Mouse (Mus musculus) kidney, postnatal 25 days (tissue): ENCODE measurements around the gene Ambp.
A peak's percentile ranks its signal among the peaks of the same experiment; 100 is the strongest.

Source experiments
- DNase-seq, 2 experiments: peaks; one replicate each; pipeline ENCODE4 v3.0.0; 2021; ENCODE audit warnings: mixed read lengths in 2 of 2

Gene Ambp

DNA sequence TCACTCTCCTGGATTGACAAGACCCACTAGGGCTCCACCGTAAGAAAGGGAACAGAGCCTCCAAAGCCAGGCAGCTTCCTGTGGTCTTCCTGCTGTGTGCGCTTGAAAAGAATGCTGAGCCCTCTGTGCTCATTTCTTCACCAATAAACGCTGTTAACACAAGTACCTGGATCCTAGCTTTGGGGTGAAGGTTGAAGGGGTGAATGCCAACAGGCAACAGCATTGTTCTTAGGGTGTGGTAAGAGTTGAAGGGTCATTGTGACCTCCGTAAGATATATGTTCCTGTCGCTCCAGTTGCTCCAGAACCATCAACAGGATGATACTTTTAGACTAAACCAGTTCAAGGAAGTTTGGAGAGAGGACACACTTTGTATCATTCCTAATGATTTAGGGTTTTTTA is at the start of gene Ambp:
Gene Ambp, minus strand, starts transcription at position 101 of the 400 bp plus-strand sequence.
- DNase-seq = peak in 1 of 2 experiments; percentile 10

DNA sequence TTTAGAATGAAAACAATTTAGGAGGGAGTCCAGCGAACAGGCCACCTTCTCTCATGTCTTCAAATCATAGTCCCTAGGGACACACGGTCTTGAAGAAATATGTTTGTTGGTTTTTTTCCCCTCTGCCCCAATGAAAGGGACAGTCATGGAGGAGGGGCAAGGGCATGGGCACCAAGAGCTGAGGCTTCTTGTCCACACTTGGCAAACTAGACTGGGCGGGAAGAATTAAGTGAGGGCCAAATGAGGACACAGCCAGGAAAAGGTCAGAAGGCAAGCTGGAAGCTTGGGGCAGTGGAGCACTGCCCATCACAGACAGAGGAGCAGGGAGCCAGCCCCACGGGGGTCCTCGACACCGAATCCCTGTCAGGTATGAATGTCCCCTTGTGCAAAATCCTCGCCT is 49.3 kb upstream of the Ambp start:
- DNase-seq = peak in 1 of 2 experiments; percentile 36

DNA sequence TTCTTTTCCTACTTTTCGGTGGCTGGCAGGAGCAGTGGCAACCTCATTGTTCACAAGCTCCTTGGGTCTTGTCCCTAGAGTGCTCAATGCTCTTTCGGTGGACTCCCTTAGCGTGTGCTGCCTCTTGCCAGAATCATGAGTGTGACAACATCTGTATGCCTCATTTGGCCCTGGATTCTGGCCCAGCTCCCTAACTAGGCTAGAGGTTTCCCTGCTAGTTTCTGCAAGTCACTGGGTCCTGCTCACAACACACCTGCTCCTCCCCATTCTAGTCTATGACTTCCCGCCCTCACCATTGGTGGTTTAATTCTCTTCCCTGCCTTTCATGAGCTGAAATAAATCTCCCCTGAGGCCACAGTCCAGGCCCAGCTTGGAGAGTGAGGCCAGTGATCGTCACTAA is 44.8 kb upstream of the Ambp start:
- no peak for DNase-seq

DNA sequence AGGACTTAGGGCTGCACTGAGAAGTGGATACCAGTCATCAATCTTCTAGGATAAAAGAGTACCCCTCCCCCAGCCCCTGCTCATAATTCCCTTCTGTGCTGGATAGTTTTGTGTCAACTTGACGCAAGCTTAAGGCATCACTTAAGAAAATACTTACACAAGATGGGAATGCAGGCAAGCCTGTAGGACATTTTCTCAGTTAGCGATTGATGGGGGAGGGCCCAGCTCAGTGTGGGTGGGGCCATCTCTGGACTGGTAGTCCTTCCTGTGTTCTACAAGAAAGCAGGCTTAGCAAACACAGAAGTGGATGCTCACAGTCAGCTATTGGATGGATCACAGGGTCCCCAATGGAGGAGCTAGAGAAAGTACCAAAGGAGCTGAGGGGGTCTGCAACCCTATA is 39.8 kb upstream of the Ambp start:
- DNase-seq = no peak

DNA sequence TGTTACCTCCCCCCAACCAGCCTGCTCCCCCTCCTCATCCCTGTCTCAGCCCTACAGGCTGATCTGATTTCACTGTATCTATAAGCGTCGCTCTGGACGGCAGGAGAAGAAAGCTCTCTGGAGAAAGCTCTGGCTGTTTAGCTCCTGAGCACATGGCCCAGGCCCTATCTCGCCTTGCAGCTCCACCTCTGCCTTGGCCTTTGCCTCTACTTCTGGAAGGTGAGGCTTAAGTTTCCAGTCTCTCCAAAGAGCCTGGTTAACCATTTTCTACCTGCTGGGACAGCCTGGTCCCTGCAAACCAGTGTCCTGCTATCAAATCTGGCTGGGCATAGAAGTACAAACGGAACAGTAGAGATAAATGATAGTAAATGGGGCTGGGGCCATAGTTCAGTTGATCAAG is 37.0 kb upstream of the Ambp start:
- no peak for DNase-seq

DNA sequence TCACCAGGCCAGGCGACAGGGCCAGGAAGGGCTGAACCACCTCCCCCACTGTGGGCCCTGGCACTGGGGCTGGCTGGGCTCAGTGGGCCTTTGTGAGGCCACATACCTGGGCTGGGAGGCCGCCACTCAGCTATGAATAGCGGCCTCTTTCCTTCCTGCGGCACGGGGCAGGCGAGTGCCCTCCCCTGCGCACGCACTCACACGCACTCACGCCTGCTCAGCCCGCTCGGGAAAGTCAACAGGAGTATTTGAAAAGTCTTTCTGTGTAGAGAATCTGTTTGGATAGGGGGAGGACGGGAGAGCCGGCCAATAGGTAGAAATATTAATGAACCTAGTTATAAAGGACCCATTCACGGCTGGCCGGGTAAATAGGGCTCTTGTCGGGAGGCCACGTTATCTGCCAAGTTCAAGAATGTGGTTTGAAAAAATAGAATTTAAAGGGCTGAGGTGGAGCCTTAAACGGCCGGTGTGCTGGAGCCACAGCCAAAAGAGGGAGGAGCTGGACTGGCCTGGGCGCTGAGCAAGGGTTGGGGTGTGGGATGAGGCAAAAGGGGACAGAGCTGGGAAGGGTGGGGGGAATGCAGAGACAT is 31.8 kb upstream of the Ambp start:
- DNase-seq = peak in 1 of 2 experiments; percentile 16

DNA sequence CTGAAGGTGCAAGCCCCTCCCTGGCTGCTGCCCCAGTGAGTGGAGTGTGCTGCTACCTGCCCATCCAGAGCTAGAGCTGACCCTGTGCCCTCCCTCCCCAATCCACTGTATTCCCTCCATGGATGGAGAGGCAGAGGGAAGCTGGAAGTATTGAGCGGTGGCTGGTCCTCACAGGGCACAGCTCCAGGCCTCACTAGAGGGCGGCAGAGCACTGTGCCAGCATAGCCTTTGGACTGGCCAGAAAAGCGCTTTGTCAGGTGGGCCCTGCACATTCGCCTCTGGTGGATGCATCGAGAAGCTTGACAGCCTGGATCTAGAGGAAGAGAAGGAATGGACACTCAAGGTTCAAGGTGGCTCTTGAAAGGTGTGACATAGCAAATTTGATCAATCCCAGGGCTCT is 27.0 kb upstream of the Ambp start:
- peak; percentile 82 to 86 for DNase-seq

DNA sequence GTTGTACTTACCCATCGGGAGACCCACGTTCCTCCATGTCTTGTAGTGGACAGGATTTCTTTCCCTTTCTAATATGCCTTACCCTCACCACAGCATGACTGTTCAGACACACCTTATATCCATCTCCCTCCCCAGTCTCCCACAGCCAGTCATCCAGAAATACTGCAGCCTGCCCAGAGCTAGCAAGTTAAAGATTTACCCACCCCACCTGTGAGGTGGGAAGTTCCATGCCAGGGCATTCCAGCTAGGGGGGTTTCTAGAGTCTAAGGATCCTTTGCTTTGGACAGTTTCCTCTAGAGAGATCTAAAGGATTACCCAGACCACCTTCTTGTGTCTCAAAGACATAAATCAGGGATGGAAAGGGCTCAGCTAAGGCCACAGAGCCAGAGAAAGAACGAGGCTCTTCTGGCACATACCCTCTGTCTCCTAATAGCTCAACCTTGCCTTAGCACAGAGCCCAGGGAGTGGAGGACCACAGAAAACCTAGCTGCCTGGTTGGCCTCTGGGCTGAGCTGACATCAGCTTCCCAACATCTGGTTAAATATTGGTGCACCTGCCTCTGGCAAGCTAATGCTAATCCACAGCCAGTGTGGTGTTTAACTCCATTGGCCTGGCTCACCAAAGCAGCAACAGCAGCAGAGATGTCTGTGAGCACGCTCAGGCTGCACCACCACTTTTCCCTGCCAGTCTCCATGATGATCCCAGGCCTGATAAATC is 17.5 kb upstream of the Ambp start, which contains the start of gene Kif12:
Gene Kif12, minus strand, starts transcription at position 163 of the 717 bp plus-strand sequence.
- DNase-seq = peak; percentile 85 to 94

DNA sequence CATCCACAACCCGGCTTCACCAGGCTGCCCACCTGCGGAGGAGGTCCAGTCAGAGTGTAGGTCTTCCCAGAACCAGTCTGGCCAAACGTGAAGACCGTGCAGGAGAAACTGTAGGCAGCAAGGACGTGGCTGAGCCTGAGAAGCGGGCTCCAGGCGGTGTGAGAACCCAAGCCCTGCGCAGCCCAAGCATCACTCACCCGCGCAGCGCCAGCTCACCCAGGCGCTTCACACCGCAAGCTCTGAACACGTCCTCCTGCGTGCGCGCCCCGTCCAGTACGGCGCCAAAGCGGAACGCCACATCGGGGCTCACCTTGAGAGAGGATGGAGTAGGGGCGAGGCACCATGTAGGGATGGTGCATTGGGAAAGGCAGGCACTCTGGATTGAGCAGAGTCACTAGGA is 16.5 kb upstream of the Ambp start:
- DNase-seq = peak in 1 of 2 experiments; percentile 35

DNA sequence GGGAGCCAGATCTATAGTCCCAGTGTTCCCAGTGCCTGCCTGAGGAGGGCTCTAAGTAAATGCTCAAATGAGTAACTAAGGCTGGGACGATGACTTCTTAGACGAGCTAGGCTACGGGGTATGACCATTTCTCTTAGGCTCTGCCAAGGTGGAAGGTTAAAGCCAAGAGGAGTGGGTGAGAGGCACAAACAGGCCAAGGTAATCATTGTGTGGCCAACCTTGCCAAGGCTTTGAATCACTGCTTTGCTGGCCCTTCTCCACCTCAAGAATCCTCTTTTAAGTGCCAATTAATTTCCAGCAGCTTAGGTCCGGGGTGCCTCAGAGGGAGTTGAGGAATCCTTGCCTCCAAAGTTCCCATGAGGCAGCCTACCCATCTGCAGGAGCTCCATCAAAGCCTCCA is 15.5 kb upstream of the Ambp start:
- peak; percentile 52 to 64 for DNase-seq

DNA sequence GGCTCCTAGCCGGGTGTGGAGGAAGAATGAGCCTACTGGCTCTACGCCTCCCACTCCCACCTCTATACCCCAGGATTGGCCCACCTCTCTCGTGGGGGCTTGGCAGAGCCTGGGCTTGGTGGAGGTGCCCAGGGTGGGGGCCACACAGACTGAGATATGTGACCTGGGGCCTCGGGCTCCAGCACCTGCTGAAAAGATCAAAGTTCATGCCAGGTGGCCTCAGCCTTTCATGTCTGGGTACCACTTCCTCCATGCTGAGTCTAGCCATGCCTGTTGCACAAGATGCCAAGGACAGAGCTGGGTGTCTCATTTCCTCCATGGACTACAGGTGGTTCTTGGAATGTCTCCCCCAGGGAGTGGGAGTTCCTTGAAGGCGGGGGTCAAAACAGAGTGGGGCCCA is 11.7 kb upstream of the Ambp start:
- DNase-seq = no peak

DNA sequence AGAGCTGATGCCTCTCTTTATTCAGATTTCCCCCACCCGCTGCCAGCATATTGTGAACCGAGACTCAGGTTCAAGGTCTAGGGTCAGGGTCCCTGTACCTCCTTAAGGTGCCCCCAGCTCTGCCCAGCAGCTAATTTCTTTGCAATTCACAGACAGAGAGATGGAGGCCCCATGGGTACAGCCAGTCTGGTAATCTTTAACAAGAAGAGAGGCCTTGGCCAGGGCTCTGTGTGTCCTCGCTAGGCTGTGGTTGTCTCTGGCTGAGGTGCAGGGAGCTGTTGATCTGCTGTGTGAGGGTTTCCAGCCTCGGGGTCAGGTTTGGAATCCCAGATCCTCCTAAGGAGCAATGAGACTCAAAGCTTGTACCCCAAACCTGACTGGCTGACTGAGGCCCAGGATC is 11.0 kb upstream of the Ambp start:
- peak; percentile 59 to 84 for DNase-seq

DNA sequence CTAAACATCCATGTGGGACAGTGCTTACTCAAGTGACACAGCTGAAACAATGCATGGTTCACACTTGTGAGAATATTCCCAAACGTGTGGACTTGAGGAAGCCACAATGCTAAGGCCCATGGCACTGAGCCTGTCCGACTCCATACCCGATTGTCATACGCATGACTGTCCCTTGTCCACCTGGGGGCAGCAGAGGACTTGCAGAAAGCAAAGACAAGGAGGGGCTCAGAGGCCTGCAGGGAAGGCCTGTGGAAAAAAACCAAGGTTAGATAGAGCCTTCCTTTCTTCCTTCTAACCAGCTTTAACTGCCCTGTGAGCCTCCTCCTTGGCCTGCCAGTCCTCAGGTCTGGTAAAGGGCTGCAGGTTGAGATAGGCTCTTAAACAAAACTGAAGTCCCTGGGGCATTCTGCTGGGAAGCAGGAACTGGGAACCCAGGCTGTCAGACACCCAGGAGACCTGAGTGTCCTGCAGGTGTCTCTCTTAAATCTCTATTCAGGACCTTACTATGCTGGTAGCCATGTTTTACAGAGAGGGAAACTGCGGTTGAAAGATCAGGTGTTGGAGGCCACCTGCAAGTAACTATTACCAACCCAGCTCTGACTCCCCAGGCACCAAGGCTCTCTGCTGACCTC is 4.5 kb upstream of the Ambp start:
- peak; percentile 94 to 95 for DNase-seq

DNA sequence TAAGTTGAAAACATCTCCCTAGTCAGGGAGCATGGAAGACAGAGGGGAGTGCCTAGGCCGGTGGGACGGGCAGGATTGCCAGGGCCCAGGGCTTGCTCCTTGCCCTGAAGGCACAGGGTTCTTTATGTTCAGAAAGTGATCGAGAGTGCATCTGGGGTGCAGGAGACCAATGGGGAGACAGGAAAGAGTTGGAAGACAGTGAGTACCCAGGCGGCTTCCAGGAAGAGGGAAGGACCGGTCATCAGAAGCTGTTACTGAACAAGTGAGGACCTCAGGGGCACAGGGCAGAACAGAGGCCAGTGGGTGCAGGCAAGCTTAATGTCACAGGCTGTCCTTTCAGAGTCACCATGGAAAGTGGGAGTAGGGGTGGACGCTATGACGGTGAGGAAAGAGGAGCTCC is 3.6 kb upstream of the Ambp start:
- peak in 1 of 2 experiments; percentile 74 for DNase-seq

DNA sequence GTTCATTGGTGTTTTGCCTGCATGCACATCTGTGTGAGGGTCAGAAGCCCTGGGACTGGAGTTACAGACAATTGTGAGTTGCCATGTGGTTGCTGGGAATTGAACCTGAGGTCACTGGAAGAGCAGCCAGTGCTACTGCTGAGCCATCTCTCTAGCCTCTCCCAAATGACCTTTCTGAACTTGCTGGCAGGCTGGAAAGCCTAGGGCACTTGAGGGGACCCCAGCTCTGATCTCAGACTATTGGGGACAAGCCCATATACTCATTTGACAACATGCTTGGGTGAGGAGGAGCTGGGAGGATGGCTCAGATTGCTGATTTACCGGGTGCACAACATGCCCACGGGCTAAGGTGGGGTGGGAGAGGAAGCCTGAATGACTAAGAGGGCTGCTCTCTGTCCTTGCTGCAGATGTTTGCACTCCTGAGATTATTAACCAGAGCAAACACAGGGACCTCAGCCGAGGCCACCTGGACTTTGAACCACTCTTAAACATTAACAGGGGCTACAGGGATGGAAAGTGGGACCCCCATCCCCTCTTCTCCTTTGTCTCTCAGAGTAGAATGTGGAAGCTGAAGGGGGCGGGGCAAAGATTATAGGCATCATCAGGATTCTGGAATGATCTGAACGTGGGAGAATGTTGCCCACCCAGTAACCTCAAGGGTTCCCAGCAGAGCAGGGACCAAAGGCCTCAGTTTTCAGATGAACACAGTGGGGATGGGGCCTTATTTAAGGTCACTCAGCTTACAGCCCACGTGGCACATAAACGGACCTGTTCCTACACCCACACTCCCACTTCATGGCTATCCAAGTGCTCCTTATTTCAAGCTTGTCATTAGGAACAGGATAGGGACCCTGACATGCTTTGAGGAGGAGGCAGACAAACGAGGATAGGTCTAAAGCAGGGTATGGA is 2.4 kb upstream of the Ambp start:
- DNase-seq = peak; percentile 72 to 88

DNA sequence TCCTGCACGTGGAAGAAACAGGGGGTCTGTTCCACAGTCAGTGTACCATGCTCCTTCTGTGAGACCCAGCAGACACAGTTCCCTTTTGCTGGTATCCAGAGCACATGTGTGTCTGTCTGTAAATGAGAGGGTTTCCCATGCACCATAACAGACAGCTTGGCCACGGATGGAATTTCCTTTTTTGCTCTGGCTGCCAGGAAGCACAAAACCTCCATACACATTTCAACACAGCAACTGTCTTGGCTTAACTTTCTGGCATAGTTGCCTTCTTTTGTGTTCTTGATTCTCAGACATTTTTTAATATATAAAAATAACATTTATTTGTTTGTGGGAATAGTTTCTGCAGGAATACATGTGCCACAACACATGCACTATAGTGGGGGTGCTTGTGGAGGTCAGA is 997 bp upstream of the Ambp start:
- peak in 1 of 2 experiments; percentile 22 for DNase-seq

DNA sequence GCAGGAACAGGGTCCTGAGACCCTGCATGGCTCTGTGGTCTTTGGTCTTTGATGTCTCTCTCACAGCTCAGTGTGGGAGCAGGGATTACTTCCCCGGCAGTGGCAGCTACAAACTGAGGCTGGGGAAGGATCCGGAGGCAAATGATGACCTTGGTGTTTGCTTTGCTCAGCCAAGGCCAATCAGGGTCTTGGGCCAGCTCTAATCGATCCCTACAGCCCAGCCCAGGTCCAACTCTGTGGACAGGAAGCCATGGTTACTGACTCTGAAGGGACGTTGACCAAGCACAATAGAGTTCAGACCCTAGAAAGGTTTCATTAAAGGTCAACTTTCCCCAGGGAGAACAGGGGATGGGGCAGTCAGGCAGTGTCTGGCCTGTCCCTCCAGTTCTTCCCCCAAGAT is 571 bp downstream of the Ambp start:
- DNase-seq = peak in 1 of 2 experiments; percentile 12

DNA sequence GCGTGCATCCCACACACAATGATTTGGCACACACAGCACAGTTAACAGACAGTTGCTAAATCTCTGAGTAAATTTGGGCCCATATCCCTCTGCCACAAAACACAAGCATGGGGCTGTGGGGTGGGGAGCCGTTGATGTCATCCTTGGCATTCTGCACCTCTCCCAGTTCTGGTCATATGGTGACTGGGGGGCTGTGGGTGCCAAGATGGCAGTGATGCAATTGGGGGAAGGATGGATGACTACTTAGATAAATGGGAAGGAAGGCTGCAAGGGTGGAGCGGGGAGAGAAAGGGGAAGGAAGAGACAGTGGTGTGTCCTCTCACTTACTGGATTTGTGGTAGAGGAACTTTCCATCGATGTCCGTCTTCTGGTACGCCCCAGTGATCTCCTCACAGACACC is 3.5 kb downstream of the Ambp start:
- no peak for DNase-seq

DNA sequence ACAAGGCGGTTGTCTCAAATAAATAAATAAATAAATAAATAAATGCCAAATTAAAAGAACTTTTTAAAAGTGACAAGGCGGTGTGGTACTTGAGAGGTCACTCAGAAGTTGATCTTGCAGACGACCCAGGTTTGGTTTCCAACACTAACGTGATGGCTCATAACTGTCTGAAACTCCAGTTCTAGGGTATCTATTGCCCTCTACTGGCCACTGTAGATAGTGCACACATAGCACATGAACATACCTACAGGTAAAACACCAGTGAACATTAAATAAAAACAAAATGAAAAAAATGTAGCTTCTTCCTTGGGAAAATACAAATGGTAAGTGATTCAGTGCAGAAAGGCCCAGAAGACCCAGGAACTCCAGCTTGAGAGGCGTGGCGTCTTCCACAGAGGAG is 7.3 kb downstream of the Ambp start:
- no peak for DNase-seq

DNA sequence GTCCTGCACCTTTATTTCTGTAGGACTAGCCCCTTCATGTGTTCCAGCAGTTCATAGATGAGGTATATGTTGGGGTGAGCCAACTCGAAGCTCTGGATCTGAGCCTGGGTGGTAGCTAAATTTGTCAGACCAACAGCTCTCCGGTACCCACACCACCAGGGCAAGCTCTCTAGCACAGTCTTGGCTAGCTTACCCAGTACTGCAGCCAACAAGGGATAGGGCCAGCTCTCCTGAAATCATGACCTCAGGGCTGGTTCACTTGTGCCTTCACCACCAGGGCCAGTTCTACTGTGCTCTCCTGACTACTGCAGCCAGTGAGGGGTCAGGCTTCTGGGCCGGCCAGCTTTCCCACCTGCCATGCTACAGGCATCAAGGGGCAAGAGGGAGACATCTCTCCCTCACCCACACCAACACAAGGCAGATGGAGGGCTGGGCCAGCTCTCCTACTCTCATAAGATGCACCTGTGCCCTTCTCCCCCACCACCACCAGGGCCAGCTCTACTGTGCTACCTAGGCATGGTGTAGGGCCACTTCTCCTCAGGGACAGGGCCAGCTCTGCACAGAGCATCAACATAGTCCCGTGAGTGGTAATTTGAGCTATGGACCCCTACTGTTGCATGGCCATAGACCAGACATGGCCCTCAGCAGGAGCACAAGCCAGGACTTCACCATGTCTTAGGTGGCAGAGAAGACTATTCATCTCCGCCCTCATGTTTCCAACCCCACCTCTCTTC is 24.5 kb downstream of the Ambp start:
- DNase-seq = no peak

DNA sequence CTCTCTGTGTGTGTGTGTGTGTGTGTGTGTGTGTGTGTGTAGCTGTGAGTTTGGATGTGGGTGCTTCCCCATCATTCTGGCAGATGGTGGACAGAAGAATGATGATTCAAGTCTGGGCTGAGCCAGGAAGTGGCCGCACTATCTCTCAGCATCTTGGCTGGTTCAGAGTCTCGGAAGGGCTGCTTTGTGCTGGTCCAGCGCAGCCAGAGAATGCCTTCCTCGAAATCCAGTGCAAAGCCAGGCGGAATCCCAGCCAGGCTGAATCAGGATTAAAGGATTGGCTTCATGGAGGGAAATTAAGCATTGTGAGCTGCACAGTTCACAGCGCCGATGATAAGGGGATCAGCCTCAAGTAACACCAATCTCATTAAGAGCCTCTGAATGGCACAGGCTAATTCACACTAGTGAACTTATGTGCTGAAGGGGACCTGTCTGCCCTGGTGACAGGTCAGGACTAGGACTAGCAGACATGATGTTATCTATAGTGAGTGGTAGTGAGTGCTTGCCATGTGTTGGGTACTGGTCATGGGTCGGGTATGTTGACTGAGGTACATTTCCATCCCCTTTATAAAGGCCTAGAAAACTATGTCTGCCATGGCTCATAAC is 29.6 kb downstream of the Ambp start:
- DNase-seq = peak in 1 of 2 experiments; percentile 15
